Mouse (Mus musculus) lung, postnatal 14 days (tissue): ENCODE results near the gene Pcnx2.

ENCODE experiments used
- DNase-seq: peaks from one replicate; pipeline ENCODE4 v3.0.0; 2021

Gene Pcnx2

DNA sequence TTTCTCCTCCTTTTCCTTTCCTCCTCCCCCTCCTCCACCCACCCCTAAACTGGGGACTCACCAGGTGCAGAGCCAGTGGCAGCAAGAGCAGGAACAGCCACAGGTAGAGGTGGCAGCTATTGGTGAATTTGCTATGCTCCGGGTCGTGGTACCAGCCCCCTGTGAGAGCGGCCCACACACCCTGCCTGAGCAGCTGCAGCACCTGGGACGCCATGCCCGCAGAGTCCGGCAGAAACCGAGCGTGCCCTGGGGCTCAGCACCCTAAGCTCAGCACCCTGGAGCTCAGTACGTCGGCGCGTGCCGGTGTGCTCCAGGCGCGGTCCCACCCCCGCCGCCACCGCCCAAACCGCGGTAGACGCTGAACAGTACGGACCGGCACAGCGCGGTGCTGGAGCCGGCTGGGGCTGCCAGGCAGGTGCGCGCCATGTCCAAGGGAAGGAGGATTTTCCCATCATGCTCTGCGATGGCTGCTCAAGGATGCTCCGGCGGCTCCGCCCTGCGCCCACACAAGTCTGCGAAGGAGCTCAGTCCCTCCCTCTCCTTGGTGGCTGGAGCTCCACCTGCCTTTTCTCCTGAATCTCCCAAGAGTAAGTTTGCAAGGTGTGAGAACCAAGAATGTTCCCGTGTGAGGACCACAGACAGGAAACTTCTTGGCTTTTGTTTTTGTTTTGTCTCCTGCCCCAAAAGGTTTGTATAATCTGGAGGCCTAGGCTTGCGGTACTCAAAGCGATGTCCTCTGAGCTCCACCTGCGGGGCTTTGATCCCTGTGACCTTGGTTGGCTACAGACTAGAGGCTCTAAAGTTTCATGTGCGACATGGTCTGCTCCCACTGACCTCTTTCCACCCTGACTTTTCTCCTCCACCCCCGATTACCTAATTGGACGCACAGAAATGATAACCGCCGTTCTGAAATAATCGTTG, at the start of gene Pcnx2:
Gene Pcnx2 (minus strand): TSS at position 450 of the 921 bp plus-strand sequence.
- DNase-seq = no peak

DNA sequence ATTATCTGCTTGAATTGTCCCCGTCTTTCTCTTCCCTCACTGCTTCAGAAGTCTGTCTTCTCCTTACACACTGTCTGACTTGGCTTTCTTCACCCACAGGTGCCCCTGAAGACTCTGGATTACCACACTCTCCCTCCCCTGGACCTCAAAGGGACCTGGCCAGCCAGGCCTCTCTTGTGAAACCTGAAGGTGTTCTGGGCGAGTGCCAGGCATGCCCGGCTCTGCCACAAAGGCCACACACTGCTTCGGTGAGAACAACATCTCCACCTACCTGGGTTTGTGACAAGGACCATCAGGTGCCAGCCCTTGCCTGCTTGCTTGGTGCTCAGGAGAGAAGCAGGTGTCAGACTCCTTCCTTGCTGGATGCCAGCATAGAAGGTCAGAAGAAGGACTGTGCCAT, 46.4 kb upstream of the Pcnx2 start:
- DNase-seq = peak; percentile 51

DNA sequence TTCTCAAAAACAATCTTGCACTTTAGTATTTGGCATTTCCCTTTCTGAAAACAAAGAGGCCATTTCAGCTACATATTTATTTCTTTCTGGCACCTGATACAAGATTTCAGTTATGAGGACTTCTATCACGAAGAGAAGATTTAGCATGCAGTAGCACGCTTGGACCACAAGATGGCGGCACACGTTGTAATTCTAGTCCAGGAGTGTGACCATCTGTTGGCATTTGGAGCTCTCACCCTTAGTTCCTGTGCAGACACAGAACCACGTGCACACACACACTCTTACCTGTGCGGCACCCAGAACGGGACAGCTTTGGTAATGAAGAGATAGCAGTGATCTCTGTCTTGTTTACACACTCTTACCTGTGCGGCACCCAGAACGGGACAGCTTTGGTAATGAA, 37.5 kb upstream of the Pcnx2 start:
- peak; percentile 68 for DNase-seq

DNA sequence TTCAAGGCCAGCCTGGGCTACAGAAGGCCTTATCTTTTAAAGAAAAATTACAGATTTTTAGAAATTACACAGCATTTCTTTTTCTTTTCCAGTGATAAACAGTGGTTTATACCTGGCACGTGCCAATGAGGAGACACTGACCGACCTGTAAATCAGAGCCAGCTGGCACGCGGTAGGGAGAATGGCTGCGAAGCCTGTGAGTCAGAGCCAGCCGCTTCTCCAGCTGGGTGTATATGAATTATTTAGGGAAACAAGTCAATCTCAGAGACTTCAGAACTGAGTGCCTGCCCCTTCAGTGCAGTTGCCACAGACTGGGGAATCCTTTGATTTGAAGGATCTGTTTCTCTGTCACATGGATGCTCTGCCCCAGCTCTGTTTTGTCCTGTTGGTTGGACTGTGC, 33.7 kb upstream of the Pcnx2 start:
- DNase-seq = no peak

DNA sequence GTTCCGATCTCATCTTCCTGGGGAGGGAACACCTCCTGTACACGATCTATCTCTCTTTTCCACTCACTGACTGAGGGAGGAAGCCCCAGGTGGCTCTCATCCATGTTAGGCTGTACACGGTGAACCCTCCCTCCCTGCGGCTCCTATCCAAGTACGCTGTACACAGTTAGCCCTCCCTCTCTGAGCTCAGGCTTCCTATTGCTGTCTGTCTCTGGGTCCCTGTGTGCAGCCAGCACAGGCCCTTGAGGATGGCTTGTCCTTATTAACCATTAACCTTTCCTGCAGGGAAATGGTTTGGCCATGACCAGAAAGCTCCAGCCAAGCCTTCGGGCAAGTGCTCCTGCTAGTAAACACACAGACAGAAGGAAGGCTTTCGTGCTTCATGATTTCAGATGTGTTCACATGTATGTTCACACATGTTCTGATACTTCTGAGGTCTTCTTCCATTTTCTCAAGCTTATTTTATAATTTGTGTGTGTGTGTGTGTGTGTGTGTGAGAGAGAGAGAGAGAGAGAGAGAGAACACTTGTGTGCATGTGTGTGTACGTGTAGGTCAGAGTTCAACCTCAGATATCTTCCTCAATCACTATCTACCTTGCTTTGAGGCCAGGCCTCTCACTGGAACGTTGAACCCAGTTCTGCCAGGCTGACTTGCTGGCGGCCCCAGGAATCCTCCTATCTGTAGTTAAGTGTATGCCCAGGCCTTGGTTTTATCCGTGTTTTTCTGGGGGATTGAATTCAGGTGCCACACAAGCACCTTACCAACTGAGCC, 32.3 kb upstream of the Pcnx2 start:
- no peak for DNase-seq

DNA sequence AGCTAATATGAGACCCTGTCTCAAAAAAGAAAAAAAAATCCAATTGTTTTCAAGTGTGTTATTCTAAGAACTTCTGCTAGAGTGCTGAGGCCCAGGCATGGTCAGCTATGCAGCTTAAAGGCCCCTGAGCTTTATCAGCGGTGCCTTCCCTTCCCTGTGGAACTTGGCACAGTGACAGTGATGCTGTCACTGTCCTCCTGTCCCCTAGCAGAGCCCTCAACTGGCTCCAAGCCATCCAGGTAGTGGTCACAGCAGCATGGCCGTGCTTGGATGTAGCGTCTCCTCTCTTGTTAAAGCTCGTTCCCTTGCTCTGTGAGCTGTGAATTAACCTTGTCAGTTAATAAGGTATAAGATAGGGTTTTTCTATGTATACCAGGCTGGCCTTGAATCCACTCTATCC, 28.5 kb upstream of the Pcnx2 start:
- DNase-seq = no peak

DNA sequence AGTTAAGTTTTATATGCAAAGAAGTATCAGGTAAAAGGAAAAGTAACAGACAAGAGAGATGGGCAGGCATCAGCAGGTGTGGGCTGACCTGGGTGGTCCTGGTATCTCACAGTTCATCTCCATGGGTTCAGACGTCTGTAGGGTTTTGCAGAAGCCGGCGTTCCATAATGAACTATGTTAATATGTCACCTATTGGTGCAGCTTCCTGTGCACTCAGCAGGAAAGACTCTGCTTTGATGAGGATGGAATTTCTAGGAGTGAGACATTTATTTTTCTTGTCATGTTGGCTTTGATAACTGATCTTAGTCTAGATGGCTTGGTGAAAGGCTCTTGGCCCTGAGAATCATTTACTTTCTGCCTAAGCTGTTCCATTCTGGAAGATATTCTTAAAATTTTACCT, 24.2 kb upstream of the Pcnx2 start:
- no peak for DNase-seq

DNA sequence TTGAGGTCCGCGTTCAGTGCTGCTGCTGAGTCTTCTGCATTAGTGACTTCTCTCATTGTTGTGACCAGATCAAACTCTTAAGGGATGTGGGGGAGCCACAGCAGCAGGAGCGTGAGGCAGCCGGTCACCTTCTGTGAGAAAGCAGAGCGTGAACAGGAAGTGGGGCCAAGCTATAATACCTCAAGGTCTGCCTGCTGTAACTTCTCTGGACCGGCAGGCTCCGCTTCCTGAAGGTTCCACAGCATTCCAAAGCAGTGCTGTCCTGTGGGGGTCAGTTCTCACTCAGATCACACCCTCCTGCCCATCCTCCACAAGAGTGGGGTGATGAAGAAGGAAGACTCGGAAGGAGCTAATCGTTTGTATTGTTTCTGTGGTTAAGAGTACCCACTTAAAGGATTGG, 22.6 kb upstream of the Pcnx2 start:
- no peak for DNase-seq

DNA sequence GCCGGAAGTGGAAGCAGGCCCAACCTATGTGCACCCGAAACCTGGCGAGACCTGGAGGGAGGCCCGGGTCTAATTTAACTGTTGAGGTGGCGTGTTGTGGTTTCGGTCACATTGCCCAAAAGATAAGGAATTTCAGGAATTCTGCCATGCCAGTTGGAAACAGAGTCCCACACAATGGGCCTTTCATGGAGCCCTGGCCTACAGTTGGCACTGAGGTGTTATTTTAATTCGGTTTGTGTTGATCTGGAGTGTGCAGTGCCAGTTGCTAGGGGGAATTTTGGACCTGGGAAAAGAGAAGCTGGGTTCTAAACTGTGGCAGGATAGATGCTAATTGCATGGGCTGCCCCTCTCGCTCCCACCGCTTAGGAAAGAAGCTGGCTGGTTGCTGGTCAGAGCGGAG, 22.2 kb upstream of the Pcnx2 start:
- no peak for DNase-seq

DNA sequence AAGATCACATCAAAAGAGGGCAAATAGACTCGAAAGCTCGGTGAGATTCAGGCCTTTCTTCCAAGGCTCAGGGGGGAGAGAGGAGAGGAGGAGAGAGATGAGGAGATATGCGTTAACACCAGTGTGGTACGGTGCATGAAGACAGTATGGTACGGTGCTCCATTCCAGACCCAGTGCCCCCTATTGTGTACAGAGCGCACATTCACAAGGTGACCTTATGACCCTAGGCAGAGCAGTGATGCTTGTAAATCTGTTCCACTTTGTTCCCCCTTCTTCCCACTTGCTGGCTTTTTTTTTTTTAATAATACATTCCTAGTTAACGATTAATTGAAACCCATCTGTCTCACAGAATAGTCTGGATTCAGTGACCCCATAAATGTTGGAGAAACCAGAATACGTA, 21.4 kb upstream of the Pcnx2 start:
- no peak for DNase-seq

DNA sequence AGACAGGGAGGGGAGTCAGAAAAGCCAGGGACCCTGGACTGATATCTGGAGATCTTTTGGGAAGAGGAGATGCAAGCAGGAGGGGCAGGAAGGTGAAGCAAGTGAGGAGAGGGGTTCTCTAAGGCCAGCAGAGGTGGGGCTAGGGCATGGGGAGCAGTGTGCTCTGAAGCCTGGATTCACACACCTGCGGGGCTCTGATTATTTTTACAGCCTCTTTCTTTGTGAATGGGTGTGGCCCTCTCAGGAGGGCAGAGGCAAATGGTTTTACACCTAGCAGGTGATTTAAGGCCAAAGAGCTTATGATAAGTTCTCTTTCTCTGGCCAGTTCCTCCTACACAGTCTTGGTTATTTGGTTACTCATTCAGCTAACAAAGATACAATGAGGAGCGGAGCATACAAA, 20.6 kb upstream of the Pcnx2 start:
- DNase-seq = no peak

DNA sequence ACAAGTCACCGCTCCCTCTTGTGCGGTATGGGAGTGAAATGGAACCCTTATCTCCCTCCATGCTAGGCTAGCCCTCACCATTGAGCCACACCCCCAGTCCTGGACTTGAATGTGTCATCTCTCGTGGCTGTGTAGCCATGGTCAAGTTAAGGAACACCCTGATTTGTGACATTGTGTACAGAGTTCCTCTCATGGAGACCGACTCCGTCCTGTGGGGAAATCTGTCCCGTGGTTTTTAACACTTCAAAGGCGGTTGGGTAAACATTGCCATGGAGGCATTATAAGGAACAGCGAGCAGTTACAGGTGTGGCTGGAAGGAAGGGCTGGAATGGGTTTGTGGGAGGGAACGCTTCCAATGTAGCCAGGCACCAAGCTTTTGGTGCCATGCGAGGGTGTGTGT, 18.9 kb upstream of the Pcnx2 start:
- DNase-seq = no peak

DNA sequence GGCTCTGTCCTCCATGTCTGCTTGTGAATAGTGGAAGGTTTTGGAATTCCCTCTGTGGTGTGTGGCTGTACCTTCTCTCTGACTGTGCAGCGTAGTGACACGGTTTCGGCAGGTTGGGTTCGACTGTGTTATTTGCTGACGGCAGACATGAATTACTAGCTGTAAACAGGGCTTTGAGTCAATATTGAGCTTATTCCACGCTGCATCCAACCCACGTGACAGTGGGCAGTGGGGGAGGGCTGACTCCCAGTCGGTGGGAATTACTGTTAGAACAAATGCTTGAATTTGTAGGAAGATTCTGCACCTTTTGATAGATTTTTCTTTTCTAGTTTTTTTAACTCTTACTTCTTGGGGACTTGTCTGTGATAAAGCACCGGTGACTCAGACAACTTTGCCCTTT, 16.3 kb upstream of the Pcnx2 start:
- no peak for DNase-seq

DNA sequence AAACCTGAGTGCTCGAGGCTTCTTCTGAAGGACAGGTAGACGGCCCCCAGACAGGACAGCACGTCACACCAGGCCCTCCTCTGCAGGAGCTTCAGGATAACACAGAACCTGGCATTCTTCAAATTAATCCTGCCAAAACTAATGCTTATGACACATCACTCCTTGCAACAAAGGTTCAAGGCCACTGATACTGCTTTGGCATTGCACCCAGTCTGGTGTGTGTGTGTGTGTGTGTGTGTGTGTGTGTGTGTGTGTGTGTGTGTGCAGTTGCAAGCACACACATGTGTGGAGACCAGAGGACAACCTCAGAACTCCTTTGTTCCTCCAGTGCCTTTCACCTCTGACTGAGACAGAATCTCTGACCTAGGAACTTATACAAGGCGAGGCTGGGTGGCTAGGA, 15.1 kb upstream of the Pcnx2 start:
- DNase-seq = no peak

DNA sequence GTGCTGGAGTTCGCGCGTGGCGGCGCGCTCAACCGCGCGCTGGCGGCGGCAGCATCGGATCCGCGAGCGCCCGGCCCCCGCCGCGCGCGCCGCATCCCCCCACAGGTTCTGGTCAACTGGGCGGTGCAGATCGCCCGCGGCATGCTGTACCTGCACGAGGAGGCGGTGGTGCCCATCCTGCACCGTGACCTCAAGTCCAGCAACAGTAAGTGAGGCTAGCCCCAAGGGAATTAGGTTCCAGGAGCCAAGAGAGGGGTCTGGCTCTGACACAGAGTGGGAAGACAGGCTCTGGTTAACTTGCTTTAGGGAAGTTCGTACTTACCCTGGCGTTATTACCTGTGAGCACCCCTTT, 13.1 kb upstream of the Pcnx2 start:
- DNase-seq = no peak

DNA sequence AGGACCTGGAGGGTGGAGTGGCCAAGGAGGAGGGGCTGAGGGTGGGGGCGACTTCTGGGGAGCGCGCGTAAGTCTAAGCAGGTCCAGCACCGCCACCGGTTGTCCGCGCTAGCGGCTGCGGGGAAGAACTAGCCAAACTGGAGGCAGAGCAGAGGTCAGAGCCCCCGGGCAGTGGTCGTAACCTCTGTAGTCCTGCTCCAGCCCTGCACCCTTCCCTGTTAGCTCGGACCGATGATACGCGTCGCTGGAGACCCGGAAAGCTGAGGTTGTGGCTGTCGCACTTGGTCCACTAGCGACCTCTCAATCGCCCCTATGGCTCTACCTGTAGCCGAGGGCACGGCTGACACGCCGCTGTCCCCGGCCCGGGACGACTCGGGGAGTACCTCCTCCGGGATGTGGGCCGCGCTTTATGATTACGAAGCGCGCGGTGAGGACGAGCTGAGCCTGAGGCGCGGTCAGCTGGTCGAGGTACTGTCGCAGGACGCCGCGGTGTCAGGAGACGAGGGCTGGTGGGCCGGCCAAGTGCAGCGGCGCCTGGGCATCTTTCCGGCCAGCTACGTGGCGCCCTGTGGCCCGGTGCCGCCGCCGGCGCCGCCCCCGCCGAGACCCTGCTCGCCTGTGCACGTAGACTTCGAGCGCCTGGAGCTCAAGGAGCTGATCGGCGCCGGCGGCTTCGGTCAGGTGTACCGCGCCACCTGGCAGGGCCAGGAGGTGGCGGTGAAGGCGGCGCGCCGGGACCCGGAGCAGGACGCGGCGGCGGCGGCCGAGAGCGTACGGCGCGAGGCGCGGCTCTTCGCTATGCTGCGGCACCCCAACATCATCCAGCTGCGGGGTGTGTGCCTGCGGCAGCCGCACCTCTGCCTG, 12.5 kb upstream of the Pcnx2 start, which contains the start of gene Map3k21:
Gene Map3k21 (plus strand): TSS at position 86 of the 864 bp plus-strand sequence.
- DNase-seq = peak; percentile 14

DNA sequence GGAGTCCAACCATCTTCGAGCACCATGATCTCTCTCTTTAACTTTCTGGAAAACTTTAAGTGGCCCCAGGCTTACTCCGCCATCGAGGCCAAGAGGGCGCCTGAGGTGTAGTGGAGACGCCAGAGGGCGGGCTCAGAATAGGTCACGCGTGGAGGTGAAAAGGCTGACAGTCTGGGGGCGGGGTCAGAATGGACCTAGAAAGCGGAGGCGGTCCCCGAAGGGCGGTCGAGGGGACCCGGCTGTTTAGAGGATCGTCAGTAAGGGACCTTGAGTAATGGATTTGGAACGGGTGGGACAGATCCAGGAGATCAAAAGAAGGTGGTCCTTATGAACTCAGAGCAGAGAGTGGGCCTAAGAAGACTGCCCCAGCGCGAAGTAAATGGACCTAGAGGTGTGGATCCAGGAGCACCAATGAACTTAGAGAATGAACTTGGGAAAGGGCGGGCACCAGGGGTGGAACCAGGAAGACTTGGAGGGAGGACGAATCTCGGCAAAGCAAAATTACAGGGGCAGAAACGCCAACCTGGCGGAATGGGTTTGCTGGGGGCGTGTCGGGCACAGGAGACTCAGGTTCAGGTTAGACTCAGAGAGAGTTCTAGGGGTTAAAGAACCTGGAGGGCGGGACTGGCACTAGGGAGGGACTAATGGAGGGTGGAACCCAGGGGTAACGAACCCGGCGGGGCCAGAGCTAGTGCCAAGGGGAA, 11.7 kb upstream of the Pcnx2 start:
- peak; percentile 65 for DNase-seq

DNA sequence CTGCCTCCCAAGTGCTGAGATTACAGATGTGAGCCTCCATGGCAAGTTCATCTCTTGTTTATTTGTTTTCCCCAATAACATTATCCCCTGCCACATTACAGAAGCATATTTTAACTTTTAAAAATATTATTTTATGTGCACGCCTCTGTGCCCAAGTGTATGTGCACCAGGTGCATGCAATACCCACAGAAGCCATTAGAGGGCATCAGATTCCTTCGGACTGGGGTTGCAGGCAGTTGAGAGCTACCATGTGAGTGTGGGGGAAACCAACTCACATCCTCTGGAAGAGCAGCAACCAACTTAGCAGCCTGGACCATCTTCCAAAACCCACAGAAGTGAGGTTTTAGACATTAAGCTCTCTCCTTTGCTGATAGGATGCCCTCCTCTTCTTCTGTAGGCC, 9.2 kb upstream of the Pcnx2 start:
- DNase-seq = no peak

DNA sequence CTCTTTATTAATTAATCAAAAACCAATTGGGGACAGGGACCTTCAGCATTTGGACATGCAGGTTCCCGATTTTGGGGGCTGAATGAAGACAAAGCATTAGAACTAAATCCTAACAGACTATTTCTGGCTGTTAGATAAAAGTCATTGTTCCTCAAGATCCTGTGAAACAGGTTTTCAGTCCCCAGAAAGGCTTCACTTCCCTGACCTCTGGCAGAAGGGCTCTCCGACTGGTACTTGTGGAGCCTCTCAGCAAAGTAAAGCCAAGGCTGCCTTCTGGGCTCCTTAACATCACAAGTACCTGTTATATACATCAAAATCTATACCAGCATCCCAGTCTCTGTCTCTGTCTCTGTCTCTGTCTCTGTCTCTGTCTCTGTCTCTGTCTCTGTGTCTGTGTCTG, 7.2 kb upstream of the Pcnx2 start:
- DNase-seq = no peak

DNA sequence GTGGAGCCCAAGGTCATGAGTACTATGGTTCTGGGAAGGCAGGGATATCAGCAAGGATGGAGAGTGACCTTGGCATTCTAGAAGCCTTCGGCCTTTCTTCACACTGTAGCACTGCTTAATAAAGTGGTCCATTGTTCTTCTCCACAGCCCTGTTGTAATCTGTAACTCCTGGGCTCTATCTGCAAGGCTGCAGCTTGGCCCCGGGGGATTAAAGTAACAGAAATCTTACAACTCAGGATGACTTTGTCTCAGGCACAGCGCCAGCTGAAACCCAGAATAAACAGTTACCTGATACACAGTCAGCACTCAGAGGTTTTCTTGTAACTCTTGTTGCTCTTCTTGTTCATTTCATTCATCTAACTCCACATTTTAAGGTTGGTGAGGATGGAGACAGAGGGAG, 4.4 kb upstream of the Pcnx2 start:
- no peak for DNase-seq

DNA sequence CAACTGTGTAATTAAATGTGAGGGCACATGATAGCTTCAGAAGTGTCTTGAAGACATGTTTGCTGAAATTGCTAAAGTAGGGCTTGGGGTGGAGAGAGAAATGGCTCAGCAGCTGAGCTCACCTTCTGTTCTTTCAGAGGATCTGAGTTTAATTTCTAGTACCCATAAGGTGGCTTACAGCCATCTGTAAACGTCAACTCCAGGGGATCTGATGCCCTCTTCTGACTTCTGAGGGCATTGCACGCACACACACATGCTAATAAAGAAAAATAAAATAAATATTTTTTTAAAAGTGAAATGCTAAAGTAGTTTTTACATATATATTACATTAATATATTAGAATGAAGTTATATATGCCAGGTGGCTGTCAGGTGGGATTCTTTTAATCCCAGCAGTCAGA, 3.0 kb upstream of the Pcnx2 start:
- DNase-seq = no peak

DNA sequence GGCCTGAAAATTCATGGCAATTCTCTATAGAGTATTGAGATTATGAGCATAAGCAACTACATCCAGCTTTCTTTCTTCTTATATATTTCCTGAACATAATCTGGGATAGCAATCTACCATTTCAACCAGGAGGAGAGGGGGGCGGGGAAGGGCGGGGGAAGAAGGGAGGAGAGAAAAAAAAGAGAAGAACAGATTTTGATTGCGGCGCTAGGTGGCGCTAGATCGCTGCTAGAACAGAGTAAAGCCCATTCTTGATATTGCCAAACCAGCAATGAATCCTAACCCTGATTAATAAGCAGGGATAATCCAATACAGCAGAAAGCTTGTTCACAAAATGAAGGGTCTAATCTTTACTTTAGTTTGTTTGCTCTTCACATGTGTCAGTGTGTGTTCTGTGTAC, 782 bp upstream of the Pcnx2 start:
- peak; percentile 65 for DNase-seq

DNA sequence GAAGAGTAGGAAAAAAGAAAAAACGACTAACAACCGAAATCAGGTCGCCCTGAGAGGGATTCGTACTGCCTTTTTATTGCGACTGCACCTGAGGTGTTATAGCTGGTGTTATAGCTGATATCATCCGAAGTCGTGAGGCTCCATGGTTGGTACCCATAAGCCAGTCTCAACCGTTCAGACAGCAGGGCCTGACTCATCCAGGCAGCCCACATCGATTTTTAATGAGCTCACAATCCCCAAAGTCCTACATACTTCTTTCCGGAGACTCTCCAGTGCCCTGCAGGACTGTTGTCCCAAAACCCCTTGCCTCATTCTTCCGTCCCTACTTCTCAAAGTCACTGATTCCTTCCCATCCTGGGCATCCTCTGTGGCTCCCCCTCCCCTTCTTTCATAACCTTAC, 729 bp downstream of the Pcnx2 start:
- DNase-seq = no peak
